Mouse (Mus musculus) intestine, embryonic 15.5 days (tissue): Measurements from ENCODE around the gene Zfp335. TPM values are rescaled to one million over a fixed set of nuclear protein-coding genes. Genes with fewer than 3 reads are reported as not detected.
A peak's percentile ranks its signal among the peaks of the same experiment; 100 is the strongest.

Experiments
- ATAC-seq: fragments of 200-750 bp; cut with Nextera tagmentation; 2 replicates; pipeline ENCODE4 v1.8.0; 2017; ENCODE audit warnings: moderate TSS enrichment, moderate library complexity
- H3K27ac ChIP-seq: fragments of 300-500 bp; sonication (generic); 2 replicates; pipeline ENCODE4 v1.5.1; 2015; ENCODE audit warnings: mild to moderate bottlenecking, inconsistent platforms
- H3K27me3 ChIP-seq: fragments of 300-500 bp; sonication (generic); replicated peaks from 2 replicates; pipeline ENCODE4 v1.6.1; 2015; ENCODE audit warnings: inconsistent platforms
- H3K36me3 ChIP-seq: fragments of 300-500 bp; sonication (generic); 2 replicates; pipeline ENCODE4 v1.6.1; 2015; ENCODE audit warnings: inconsistent platforms
- H3K4me1 ChIP-seq: fragments of 300-500 bp; sonication (generic); replicated peaks from 2 replicates; pipeline ENCODE4 v1.6.1; 2015; ENCODE audit warnings: inconsistent platforms
- H3K4me2 ChIP-seq: fragments of 300-500 bp; sonication (generic); replicated peaks from 2 replicates; pipeline ENCODE4 v1.6.1; 2015; ENCODE audit warnings: mild to moderate bottlenecking, inconsistent platforms
- H3K4me3 ChIP-seq: fragments of 300-500 bp; sonication (generic); replicated peaks from 2 replicates; pipeline ENCODE4 v1.5.1; 2015; ENCODE audit warnings: inconsistent platforms
- H3K9ac ChIP-seq: fragments of 300-500 bp; sonication (generic); 2 replicates; pipeline ENCODE4 v1.6.1; 2015; ENCODE audit warnings: inconsistent platforms
- H3K9me3 ChIP-seq: fragments of 300-500 bp; sonication (generic); 2 replicates; pipeline ENCODE4 v1.6.1; 2016; ENCODE audit warnings: inconsistent platforms
- WGBS: fragments of 180-500 bp; shearing (Covaris S2); methylation state at CpG from one replicate; pipeline ENCODE4 v1.1.7; 2015; 5-methylcytosine and 5-hydroxymethylcytosine counted together
- polyA plus RNA-seq: library from polyadenylated mRNA; unstranded; fragments of >200 nt; fragmentation: Nextera tagmentation; extraction: Ambion mirVana; gene quantifications from 2 replicates; pipeline ENCODE4 v1.2.1, GENCODE M21; 2015

Zfp335 gene
- 10.7 and 11.3 TPM in 2 replicates for polyA plus RNA-seq

- Histone ChIP-seq H3K27me3 (no peaks in the 10 kb centered on the region), H3K9me3 (no peaks in the 10 kb centered on the region), H3K27ac (peak within 1 kb of the TSS; percentile 99), H3K36me3 (peaks cover 28% of the 10 kb centered on the region), H3K9ac (peak within 1 kb of the TSS; percentile 95), H3K4me2 (peak within 1 kb of the TSS; percentile 87), H3K4me3 (peak within 1 kb of the TSS; percentile 84), H3K4me1 (peaks cover 24% of the 10 kb centered on the region)
- under 1% methylated on average over 91 of the region's 91 CpGs for WGBS
- ATAC-seq, result peak; percentile 93
These were observed at the start of gene Zfp335 for GRCm38 (mm10) chr2:164911086-164912048. Gene Zfp335, minus strand, starts transcription at chr2:164911757.

DNA sequence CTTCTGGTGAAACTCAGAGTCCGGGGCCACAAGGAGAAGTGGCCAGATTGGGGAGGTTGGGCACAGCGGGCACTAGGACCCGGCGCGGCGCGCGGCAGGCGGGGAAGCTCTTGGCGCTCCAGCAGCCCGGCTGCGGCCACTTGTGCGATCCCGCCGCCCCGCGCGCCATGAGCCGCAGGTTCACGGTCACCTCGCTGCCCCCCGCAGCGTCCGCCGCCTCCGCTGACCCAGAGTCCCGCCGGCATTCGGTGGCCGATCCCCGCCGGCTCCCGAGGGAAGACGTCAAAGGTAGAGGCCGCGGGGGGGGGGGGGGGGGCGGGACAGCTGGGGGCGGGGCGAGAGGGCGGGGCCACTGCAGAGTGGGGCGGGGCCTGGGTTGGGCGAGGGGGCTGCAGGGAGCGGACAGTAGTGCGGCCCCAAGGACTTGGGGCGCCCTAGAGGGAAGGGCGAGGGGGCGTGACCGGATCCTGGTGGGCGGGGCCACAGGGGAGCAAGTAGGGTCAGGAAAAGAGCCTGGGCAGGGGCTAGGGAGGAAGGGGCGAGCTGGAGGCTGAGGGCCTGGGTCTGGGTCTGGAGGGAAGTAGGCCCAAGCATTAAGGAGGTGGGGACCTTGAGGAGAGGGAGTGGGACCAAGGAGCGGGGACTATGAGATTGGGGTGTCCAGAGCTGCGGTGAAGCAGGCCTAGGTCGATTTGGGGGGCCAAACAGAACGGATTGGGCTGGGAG lies 49.3 kb upstream of the Zfp335 start, which contains the start of gene Slc12a5:
Gene Slc12a5 (plus strand): TSS at position 87 of the 726 bp plus-strand sequence.
- H3K9ac ChIP-seq, result peak within 1 kb of the TSS; percentile 45
- H3K4me2 ChIP-seq, result peak within 1 kb of the TSS; percentile 70
- under 1% methylated on average over 25 of the region's 54 CpGs for WGBS
- H3K4me1 ChIP-seq, result peaks cover 9% of the 10 kb centered on the region; the same call in 1 of the 2 replicates
- no peaks in the 10 kb centered on the region for H3K36me3 ChIP-seq
- peaks cover 5% of the 10 kb centered on the region; the same call in 1 of the 2 replicates for H3K27me3 ChIP-seq
- peak; percentile 85 for ATAC-seq
- no peaks in the 10 kb centered on the region for H3K9me3 ChIP-seq
- H3K27ac ChIP-seq, result no peak within 1 kb of the TSS
- H3K4me3 ChIP-seq, result peak within 1 kb of the TSS; percentile 55

DNA sequence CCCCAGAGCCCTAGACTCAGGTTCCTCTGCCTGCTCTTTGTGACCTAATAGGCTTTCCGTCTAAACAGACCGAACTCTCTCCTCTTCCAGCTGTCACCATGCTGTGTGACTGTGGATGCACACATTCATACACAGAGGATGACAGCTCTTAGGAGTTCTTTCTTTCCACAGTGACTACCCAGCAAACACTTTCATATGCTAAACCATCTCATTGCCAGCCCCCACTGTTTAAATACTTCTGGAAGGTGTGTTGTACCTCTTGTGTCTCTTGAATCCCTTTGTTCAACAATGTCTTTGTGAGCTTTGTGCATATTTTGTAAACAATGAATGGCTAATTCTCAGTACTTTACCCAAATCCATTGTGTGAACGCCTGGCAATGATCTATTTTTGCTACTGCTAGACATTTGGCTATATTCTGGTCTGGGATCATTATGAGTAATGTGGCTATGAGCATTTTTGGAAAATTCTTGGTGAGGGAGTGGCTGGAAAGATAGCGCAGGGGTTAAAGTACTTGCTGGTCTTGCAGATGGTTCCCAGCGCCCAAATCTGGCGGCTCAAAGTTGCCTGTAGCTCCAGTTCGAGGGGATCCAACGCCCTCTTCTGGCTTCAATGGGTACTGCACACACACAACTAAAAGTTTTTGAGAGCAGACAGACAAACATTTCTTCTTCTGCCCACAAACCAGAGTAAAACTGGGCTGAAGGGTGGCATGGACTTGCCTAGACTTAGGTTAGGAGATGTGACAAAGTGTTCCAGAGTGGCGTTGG lies 46.2 kb upstream of the Zfp335 start:
- WGBS, result 62% methylated on average over 9 of the region's 9 CpGs
- ATAC-seq, result no peak
- no peak overlapping the region for H3K27ac ChIP-seq
- no peak overlapping the region for H3K4me2 ChIP-seq
- H3K4me1 ChIP-seq, result peaks cover 13% of the 10 kb centered on the region
- no peak overlapping the region for H3K4me3 ChIP-seq
- no peaks in the 10 kb centered on the region for H3K36me3 ChIP-seq
- no peak overlapping the region for H3K9ac ChIP-seq
- H3K27me3 ChIP-seq, result peaks cover under 1% of the 10 kb centered on the region; the same call in 1 of the 2 replicates
- H3K9me3 ChIP-seq, result no peaks in the 10 kb centered on the region

DNA sequence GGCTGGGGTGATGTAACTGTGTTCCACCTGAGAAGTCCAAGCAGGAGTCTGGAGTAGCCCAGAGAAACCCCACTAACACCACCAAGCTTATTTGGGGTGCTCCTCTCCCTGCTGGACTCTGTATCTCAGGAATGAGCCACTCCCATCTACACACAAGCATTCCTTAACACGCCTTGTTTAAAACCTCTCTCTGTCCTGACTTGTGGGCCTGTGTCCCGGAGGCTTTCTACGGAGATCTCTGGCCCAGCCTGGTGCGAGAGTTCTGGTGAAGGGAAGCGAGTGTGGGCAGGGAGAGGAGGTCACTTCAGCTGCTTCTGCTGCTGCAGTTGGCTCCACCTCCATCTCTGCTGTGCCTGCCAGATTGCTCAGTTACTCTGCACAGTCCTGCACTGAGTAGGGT lies 44.6 kb upstream of the Zfp335 start:
- Histone ChIP-seq H3K4me1 (peaks cover 11% of the 10 kb centered on the region), H3K4me3 (no peak overlapping the region), H3K4me2 (no peak overlapping the region), H3K27me3 (peaks cover 16% of the 10 kb centered on the region), H3K36me3 (no peaks in the 10 kb centered on the region), H3K9me3 (no peaks in the 10 kb centered on the region), H3K27ac (no peak overlapping the region), H3K9ac (no peak overlapping the region)
- no peak for ATAC-seq
- 50% methylated on average over 5 of the region's 5 CpGs for WGBS

DNA sequence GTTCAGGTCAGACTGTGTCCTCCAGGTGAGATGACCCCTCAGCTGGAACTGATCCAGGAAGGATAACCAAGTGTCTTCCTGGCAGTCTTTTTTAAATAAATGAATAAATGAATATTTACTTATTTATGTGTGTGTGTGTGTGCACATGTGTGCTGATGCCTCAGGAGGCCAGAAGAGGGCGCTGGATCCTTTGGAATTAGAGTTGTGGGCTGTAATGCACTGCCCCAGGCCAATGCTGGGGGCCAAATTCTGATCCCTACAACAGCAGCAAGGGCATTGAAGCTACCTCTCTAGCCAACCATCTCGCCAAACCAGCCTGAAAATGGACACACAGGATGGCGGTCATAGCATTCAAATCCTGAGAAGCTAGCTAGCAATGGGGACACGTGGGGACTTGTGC lies 44.2 kb upstream of the Zfp335 start:
- Histone ChIP-seq H3K27me3 (peaks cover 21% of the 10 kb centered on the region), H3K4me3 (no peak overlapping the region), H3K36me3 (no peaks in the 10 kb centered on the region), H3K4me2 (no peak overlapping the region), H3K9ac (no peak overlapping the region), H3K9me3 (no peaks in the 10 kb centered on the region), H3K4me1 (peaks cover 8% of the 10 kb centered on the region), H3K27ac (no peak overlapping the region)
- 70% methylated on average over 4 of the region's 4 CpGs for WGBS
- no peak for ATAC-seq

DNA sequence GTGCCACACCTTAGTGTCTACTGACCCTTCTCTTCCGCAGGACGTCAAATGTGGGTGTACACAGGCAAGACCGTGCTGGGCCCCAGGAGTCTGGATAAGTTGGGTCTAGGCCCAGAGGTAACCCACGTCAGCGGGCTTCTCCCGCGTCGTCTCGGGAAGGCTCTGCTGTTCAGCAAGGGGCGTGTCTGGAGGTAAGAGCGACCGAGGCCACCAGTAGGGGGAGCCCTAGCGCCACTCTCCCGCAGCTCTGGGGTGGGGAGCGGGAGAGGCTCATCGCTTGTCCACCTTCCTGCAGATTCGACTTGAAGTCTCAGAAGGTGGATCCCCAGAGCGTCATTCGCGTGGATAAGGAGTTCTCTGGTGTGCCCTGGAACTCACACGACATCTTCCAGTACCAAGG lies 41.7 kb upstream of the Zfp335 start:
- H3K4me3 ChIP-seq, result no peak overlapping the region
- H3K27me3 ChIP-seq, result peaks cover 46% of the 10 kb centered on the region
- no peak overlapping the region for H3K27ac ChIP-seq
- no peaks in the 10 kb centered on the region for H3K9me3 ChIP-seq
- H3K4me1 ChIP-seq, result peaks cover 17% of the 10 kb centered on the region; the same call in 1 of the 2 replicates
- H3K4me2 ChIP-seq, result peak overlapping the region; percentile 43
- H3K9ac ChIP-seq, result no peak overlapping the region
- ATAC-seq, result peak; percentile 88
- no peaks in the 10 kb centered on the region for H3K36me3 ChIP-seq
- 2% methylated on average over 21 of the region's 21 CpGs for WGBS

- 37% methylated on average over 13 of the region's 13 CpGs for WGBS
- no peak for ATAC-seq
- peaks cover 54% of the 10 kb centered on the region for H3K27me3 ChIP-seq
These were observed 40.9 kb upstream of the Zfp335 start for GRCm38 (mm10) chr2:164952448-164952847.

DNA sequence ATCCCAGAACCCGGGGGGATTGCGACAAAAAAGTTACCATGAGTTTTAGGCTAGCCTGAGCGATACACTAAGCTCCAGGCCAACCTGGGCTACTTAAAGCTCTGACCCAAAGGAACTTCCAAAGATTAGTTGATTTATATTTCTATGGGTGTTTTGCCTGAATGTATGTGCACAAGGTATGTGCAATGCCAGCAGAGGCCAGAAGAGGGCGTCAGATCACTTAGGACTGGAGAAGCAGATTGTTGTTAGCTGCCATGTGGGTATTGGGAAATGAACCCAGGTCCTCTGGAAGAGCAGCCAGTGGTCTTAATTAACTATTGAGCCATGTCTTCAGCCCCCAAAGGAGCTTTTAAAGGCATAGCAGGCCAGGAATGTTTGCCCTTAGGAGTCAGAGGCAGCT lies 40.2 kb upstream of the Zfp335 start:
- Histone ChIP-seq H3K4me2 (no peak overlapping the region), H3K4me1 (peaks cover 19% of the 10 kb centered on the region; the same call in 1 of the 2 replicates), H3K27ac (no peak overlapping the region), H3K27me3 (peaks cover 59% of the 10 kb centered on the region), H3K36me3 (no peaks in the 10 kb centered on the region), H3K9ac (no peak overlapping the region), H3K4me3 (no peak overlapping the region), H3K9me3 (no peaks in the 10 kb centered on the region)
- 82% methylated on average over 4 of the region's 4 CpGs for WGBS
- no peak for ATAC-seq

More at GRCm38 (mm10) chr2:164952448-164952847, 40.9 kb upstream of the Zfp335 start:
- Histone ChIP-seq H3K4me2 (no peak overlapping the region), H3K27ac (no peak overlapping the region), H3K4me3 (no peak overlapping the region), H3K9ac (no peak overlapping the region), H3K36me3 (no peaks in the 10 kb centered on the region), H3K4me1 (peaks cover 19% of the 10 kb centered on the region; the same call in 1 of the 2 replicates), H3K9me3 (no peaks in the 10 kb centered on the region)

GRCm38 (mm10) chr2:164950501-164950900 lies 38.9 kb upstream of the Zfp335 start:
- Histone ChIP-seq H3K4me3 (no peak overlapping the region), H3K4me1 (peaks cover 19% of the 10 kb centered on the region; the same call in 1 of the 2 replicates), H3K9ac (no peak overlapping the region), H3K4me2 (no peak overlapping the region), H3K27ac (no peak overlapping the region), H3K36me3 (no peaks in the 10 kb centered on the region), H3K27me3 (peaks cover 62% of the 10 kb centered on the region), H3K9me3 (no peaks in the 10 kb centered on the region)
- WGBS, result 26% methylated on average over 13 of the region's 13 CpGs
- ATAC-seq, result no peak

DNA sequence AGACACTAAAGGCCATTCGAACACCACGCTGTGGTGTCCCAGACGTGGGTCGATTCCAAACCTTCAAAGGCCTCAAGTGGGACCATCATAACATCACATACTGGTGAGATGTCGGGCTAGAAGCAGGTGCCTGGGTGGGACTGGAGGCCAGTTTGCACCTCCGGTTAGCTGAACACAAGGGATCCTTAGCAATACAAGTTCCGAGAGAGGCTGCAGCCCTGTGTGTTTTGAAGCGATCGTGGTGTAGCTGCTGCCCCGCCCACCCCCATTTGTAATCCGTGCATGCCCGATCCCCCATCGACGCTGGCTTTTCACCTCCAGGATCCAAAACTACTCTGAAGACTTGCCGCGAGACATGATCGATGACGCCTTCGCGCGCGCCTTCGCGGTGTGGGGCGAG lies 37.4 kb upstream of the Zfp335 start:
- no peak for ATAC-seq
- 8% methylated on average over 25 of the region's 25 CpGs for WGBS
- H3K9me3 ChIP-seq, result no peaks in the 10 kb centered on the region
- peaks cover 19% of the 10 kb centered on the region; the same call in 1 of the 2 replicates for H3K4me1 ChIP-seq
- H3K4me3 ChIP-seq, result peak overlapping the region; percentile 20
- no peak overlapping the region for H3K9ac ChIP-seq
- no peak overlapping the region for H3K27ac ChIP-seq
- peaks cover 63% of the 10 kb centered on the region for H3K27me3 ChIP-seq
- no peaks in the 10 kb centered on the region for H3K36me3 ChIP-seq
- peak overlapping the region; percentile 32 for H3K4me2 ChIP-seq

DNA sequence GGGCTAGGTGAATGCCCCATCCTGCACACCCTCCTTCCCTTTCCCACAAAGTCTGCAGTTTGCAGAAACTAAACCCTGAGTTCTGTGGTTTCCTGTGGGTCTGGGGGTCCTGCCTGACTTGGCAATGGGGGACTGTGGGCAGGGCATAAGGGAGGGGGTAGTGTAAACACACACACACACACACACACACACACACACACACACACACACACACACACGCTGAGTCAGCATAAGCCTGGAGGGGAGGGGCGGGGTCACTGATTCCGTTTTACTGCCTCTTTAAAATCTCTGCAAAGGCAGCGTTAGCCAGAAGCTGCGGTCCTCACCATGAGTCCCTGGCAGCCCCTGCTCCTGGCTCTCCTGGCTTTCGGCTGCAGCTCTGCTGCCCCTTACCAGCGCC lies 36.4 kb upstream of the Zfp335 start:
- Histone ChIP-seq H3K9me3 (no peaks in the 10 kb centered on the region), H3K4me2 (no peak overlapping the region), H3K27me3 (peaks cover 63% of the 10 kb centered on the region), H3K27ac (no peak overlapping the region), H3K36me3 (no peaks in the 10 kb centered on the region), H3K4me1 (peaks cover 17% of the 10 kb centered on the region; the same call in 1 of the 2 replicates), H3K4me3 (no peak overlapping the region), H3K9ac (no peak overlapping the region; the same call in 1 of the 2 replicates)
- WGBS, result 1% methylated on average over 7 of the region's 7 CpGs
- ATAC-seq, result no peak
